Mouse (Mus musculus): ENCODE results near the gene Speer4f1.
"Not testable (repeated sequence)": the region's sequence is repeated elsewhere in the genome, so short reads cannot be mapped to it uniquely, and the experiment has no call there.

The Speer4f1 gene

DNA sequence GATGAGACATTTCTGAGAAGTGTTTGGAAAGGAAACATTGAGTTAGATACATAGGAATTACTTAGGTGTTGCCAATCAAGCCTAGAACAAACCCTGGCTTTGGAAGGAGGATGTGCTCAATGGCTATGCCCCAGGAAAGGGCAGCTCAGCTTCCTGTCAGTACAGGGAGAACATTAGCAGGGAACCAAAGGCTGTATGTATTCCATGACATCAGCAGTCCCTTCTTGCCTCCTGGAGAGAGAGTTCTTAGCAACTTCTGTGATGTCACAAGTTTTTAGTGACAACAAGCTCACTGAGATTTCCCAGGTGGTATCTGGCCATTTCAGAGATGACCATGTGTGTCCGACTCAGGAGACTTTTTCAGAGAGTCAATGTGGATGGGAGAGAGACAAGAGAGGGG, at the start of gene Speer4f1:
Gene Speer4f1 (plus strand): TSS at position 301 of the 400 bp plus-strand sequence.
- DNase-seq = not testable (repeated sequence)

- no peak for DNase-seq
Measured at GRCm38 (mm10) chr5:17426930-17427329, 49.0 kb upstream of the Speer4f1 start.

DNA sequence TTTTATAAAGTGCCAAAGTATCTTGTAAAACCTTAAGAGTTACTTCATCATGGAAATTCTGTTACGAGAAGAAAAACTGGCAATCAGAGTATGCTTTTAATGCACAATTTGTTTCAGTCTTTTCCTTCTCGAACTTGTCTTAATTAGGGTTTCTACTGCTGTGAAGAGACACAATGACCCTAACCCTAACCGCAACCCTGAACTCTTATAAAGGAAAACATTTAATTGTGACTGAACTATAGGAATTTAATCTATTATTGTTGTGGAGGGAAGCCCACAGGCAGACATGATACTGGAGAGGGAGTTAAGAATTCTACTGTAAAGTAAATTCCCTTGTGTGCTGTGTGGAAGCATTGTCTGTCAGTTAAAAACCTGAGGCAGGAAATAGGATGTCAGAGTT, 41.2 kb upstream of the Speer4f1 start:
- DNase-seq = no peak

DNA sequence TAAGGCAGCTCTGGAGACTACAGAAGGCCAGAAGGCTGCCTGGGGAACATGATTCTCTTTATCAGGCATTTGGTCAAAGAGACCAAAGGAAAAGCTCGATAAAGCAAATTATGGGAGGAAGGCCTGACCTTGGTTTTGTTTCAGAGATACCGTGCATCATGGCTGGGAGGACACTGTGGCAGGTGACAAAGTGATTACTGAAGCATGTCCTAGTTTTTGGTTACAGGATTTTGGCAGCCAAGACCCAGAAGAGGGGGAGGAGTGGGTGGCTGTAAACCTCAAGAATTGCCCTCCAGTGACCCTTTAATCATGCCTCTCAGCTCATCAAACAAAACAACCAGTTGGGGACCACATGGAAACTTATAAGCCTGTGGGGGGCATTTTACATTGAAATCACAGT, 39.7 kb upstream of the Speer4f1 start:
- no peak for DNase-seq

- DNase-seq = no peak
Measured at GRCm38 (mm10) chr5:17439487-17440102, 36.3 kb upstream of the Speer4f1 start.

DNA sequence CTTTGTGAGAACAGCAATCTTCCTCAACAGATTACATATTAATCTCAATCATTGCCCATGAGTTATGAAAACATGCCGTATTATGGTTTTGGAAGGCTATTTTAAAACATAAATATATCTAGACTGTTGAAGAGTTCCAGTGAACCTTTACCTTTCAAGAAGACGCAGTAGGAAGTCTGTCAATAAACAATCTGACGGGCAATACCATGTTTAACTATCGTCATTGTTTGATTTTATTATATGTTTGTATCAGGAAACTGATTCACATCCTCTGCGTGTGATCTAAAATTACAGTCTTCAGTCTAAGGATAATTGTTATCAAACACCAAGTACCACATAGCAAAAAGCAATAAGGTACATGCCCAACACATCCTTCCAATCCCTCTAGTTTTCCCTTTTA, 21.8 kb upstream of the Speer4f1 start:
- no peak for DNase-seq

GRCm38 (mm10) chr5:17454952-17455586, 20.8 kb upstream of the Speer4f1 start:
- DNase-seq = no peak

DNA sequence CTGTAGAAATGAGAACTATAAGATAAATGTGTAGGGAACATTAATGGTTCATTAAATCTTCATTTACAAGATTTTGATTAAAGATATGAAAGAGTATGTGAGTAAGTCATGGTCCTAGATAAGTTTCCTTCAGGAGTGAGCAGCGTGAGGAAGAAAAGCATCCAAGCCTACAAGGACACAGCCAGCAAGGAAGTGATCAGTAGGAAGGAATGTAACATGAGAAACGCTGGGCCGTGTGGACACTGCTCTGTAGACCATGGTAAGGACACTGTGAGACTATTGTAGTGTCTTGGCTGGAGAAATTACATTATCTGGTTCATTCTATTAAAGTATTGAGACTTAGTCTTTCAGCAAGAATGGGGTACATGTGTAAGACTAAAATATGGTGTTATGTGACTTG, 19.2 kb upstream of the Speer4f1 start:
- DNase-seq = no peak

GRCm38 (mm10) chr5:17468120-17468519, 7.8 kb upstream of the Speer4f1 start:
- not testable (repeated sequence) for DNase-seq

DNA sequence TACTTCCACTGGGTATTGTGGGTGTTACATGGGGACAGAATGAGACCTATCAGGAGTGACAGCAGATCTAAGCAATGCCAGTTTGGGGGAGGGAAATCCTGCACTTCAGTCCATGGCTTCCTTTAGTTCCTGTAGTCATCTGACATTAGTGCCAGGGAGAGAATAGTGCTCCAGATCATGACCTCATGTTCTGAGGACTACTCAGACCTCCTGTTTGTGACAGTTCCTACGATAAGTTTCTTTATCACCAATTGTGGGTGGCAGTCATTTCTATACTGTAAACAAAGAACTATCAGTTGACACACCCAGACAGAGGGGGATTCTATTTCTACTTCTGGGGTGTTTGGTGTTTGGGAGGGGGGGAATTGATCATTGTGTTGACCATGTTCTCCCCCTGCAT, 578 bp downstream of the Speer4f1 start:
- no peak for DNase-seq

DNA sequence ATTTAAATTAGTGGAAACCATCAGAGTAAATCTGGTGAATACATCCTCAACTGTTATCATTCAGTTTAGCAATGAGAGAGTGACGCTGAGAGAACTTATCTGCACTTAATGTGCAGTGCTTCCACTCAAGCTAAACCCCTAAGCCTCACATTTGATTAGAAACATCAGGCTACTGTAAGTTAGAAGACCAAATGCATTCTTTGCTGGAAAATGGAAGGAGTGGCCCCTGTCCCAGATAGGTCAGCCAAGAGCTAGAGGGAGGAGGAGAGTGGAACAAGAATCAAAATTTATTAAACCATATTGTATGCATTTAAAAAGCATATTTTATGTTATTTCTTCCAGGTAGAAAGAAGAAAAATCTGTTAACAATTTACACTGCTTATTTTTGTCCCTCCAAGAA, 14.0 kb downstream of the Speer4f1 start:
- no peak for DNase-seq

GRCm38 (mm10) chr5:17495616-17496015, 19.7 kb downstream of the Speer4f1 start:
- peak; percentile 77 to 88 for DNase-seq

DNA sequence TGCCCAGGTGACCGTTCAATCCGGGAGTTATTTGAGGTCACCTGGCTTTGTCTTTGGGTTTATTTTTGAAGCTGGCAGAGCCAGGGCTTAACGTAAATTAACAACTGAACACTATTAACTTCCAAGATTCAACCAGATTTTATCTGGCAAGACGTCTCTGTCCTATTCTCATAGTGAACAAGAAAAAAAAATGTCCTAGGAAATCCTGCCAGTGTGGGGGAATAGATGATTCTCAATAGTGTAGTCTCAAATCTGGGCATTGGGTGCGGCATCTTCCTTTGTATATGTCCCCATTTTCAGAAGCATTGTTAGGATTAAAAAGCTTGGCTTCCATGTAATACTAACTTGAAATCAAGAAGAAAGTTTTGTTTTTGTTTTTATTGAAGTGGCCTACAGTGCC, 20.8 kb downstream of the Speer4f1 start:
- no peak for DNase-seq

- peak; percentile 45 to 70 for DNase-seq
Measured at GRCm38 (mm10) chr5:17499873-17500329, 24.0 kb downstream of the Speer4f1 start.

- DNase-seq = peak; percentile 45 to 52
Measured at GRCm38 (mm10) chr5:17500866-17501265, 25.0 kb downstream of the Speer4f1 start.

GRCm38 (mm10) chr5:17505540-17505939, 29.6 kb downstream of the Speer4f1 start:
- DNase-seq = no peak

GRCm38 (mm10) chr5:17508038-17508437, 32.1 kb downstream of the Speer4f1 start:
- DNase-seq = no peak
